Mouse (Mus musculus) kidney, adult 8-10 months (tissue): ENCODE data around the gene Cntd1.

Experiments
- DNase-seq, 2 experiments: peaks; one replicate each; pipeline ENCODE4 v3.0.0; 2022

Cntd1 gene

DNA sequence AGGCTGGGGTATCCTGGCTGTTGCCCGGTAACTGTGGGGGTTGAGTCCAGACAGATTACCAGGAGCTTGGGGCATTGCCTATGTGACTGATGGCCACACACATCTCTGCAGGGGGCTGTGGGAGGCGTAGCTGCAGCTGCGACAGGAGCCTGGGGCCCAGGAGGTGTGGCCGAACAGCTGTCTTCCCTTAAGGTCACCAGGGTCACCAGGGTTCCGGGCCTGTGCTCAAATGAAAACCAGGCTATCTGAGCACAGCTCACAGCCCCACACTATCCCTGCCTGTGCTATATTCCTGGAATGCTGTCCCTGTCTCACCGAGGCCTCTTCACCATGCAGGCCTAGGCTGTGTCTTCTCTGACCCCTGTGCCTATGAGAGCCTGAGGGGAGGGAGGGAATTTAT lies 55.7 kb downstream of the Cntd1 start:
- DNase-seq = no peak

DNA sequence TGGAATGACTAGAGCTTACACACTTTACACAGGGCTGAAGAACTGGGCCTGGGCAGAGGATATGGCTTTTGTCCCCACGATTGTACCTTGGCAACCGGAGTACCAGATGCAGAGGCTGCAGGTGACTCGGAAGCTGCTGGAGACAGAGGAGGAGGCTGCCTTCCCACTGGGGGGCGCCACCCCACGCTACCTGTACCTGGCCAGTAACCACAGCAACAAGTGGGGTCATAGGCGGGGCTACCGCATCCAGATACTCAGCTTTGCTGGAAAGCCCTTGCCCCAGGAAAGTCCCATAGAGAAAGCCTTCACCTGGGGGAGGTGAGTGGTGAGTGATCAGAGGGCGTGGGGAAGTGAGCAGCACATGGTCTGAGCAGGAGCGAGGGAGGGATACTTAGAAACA lies 56.9 kb downstream of the Cntd1 start:
- DNase-seq = peak; percentile 34 to 63

DNA sequence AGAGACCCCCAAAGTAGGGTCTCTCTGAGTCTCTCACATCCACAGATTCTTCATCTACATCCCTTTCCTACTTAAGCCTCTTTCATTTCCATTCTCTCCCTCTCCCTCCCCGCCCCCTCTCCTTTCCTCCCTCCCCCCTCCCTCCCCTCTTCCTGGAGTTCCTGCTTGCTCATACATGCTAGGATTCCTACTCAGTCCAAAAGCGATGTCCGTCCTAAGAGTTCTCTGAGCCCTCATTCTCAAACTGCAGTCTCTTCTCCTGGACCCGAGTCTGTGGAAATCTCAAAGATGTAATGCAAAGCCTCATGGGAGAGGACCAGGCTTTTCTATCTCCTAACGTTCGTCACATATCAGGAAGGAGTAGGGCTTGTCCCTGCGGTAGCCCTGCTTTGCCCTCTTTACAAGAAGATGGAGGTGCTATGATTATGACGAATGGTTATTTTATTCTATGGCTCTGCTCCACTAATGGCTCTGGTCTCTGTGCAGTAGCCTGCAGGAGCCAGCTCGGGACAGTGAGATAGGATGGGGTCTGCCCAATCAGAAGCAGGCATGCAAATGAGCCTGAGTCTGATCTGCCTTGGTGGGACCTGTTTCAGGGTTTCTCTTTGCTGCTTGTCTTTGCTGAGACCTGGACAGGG lies 59.4 kb downstream of the Cntd1 start:
- DNase-seq = no peak
